Mouse (Mus musculus) cerebellum, adult 2 months (tissue): Measurements from ENCODE around the gene Gdpd3. TPM values are rescaled to one million over a fixed set of nuclear protein-coding genes. Genes with fewer than 3 reads are reported as not detected.

ENCODE experiments used
- DNase-seq, 2 experiments: peaks; one replicate each; pipeline ENCODE4 v3.0.0; 2021
- H3K27ac ChIP-seq: fragments of 200-500 bp; 2 replicates; pipeline ENCODE4 v1.5.1; 2012; ENCODE audit warnings: low read length, control low read depth, inconsistent platforms; ENCODE audit not compliant: insufficient read depth
- H3K27me3 ChIP-seq: fragments of 200-500 bp; 2 replicates; pipeline ENCODE4 v1.6.1; 2012; ENCODE audit warnings: inconsistent platforms, mild to moderate bottlenecking, low read length, moderate library complexity; ENCODE audit not compliant: control insufficient read depth, insufficient read depth
- H3K4me1 ChIP-seq: fragments of 200-500 bp; 2 replicates; pipeline ENCODE4 v1.6.1; 2011; ENCODE audit warnings: low read length; ENCODE audit not compliant: control insufficient read depth, insufficient read depth
- H3K4me3 ChIP-seq: fragments of 200-500 bp; replicated peaks from 2 replicates; pipeline ENCODE3; 2011; ENCODE audit warnings: mild to moderate bottlenecking, low read depth, low read length, control low read depth; ENCODE audit not compliant: insufficient read depth
- CTCF ChIP-seq: fragments of 200-500 bp; IDR thresholded peaks from 2 replicates; pipeline ENCODE4 v1.5.1; 2011; ENCODE audit warnings: low read depth, mild to moderate bottlenecking, control low read depth, low read length, moderate library complexity, borderline replicate concordance; ENCODE audit not compliant: insufficient read depth
- POLR2A ChIP-seq: fragments of 200-500 bp; IDR thresholded peaks from 2 replicates; pipeline ENCODE4 v1.6.1; 2011; ENCODE audit warnings: low read length, control low read depth, borderline replicate concordance; ENCODE audit not compliant: insufficient read depth
- WGBS: fragments of 180-500 bp; shearing (Covaris S2); methylation state at CpG from one replicate; pipeline ENCODE4 v1.1.7; 2018; 5-methylcytosine and 5-hydroxymethylcytosine counted together
- polyA plus RNA-seq: library from polyadenylated mRNA; depleted of rRNA; stranded (reverse); fragments of >200 nt; gene quantifications from 2 replicates; pipeline ENCODE4 v1.2.3, GENCODE M21; 2012

Gene Gdpd3
- polyA plus RNA-seq, 1 experiment, result 8.0 TPM

- H3K4me3 ChIP-seq, result no peak overlapping the region
Measured at GRCm38 (mm10) chr7:126739551-126739950, 26.6 kb upstream of the Gdpd3 start.

GRCm38 (mm10) chr7:126740132-126740735 is 25.9 kb upstream of the Gdpd3 start:
- Histone ChIP-seq H3K27ac (no peak overlapping the region), H3K4me1 (no peaks in the 10 kb centered on the region), H3K27me3 (no peaks in the 10 kb centered on the region), H3K4me3 (peak overlapping the region; percentile 4)
- 48% methylated on average over 13 of the region's 13 CpGs for WGBS
- no peak for DNase-seq
- TF ChIP-seq POLR2A (no peak), CTCF (no peak)

More at GRCm38 (mm10) chr7:126739551-126739950, 26.6 kb upstream of the Gdpd3 start:
- 63% methylated on average over 17 of the region's 17 CpGs for WGBS
- Histone ChIP-seq H3K27me3 (no peaks in the 10 kb centered on the region), H3K27ac (no peak overlapping the region), H3K4me1 (no peaks in the 10 kb centered on the region)
- TF ChIP-seq CTCF (no peak), POLR2A (no peak)
- no peak for DNase-seq

- H3K27me3 ChIP-seq, result no peaks in the 10 kb centered on the region
- TF ChIP-seq CTCF (no peak), POLR2A (no peak)
- no peak overlapping the region for H3K4me3 ChIP-seq
- DNase-seq, result no peak
- WGBS, result 59% methylated on average over 5 of the region's 5 CpGs
- H3K27ac ChIP-seq, result no peak overlapping the region
- no peaks in the 10 kb centered on the region for H3K4me1 ChIP-seq
Measured at GRCm38 (mm10) chr7:126740977-126741376, 25.2 kb upstream of the Gdpd3 start.

GRCm38 (mm10) chr7:126741452-126741851 is 24.7 kb upstream of the Gdpd3 start:
- no peak overlapping the region for H3K4me3 ChIP-seq
- 88% methylated on average over 5 of the region's 5 CpGs for WGBS
- DNase-seq, result no peak
- H3K27ac ChIP-seq, result no peak overlapping the region
- no peaks in the 10 kb centered on the region for H3K4me1 ChIP-seq
- no peak for TF ChIP-seq POLR2A
- no peaks in the 10 kb centered on the region for H3K27me3 ChIP-seq

- no peaks in the 10 kb centered on the region for H3K27me3 ChIP-seq
- WGBS, result 92% methylated on average over 13 of the region's 13 CpGs
- H3K4me3 ChIP-seq, result no peak overlapping the region
- TF ChIP-seq POLR2A (no peak), CTCF (no peak)
- no peak for DNase-seq
- H3K27ac ChIP-seq, result no peak overlapping the region
- no peaks in the 10 kb centered on the region for H3K4me1 ChIP-seq
Measured at GRCm38 (mm10) chr7:126741964-126742482, 24.1 kb upstream of the Gdpd3 start.

GRCm38 (mm10) chr7:126746066-126746465 is 20.1 kb upstream of the Gdpd3 start:
- Histone ChIP-seq H3K27me3 (no peaks in the 10 kb centered on the region), H3K27ac (no peak overlapping the region), H3K4me3 (no peak overlapping the region), H3K4me1 (no peaks in the 10 kb centered on the region; the same call in 1 of the 2 replicates)
- no peak for TF ChIP-seq POLR2A
- no peak for TF ChIP-seq CTCF
- DNase-seq, result no peak
- 86% methylated on average over 12 of the region's 12 CpGs for WGBS

- TF ChIP-seq POLR2A (no peak), CTCF (no peak)
- 44% methylated on average over 6 of the region's 6 CpGs for whole genome bisulfite sequencing
- Histone ChIP-seq H3K27ac (no peak overlapping the region), H3K27me3 (no peaks in the 10 kb centered on the region), H3K4me1 (no peaks in the 10 kb centered on the region; the same call in 1 of the 2 replicates), H3K4me3 (no peak overlapping the region)
- no peak for DNase-seq
Measured at GRCm38 (mm10) chr7:126746798-126747197, 19.3 kb upstream of the Gdpd3 start.

- TF ChIP-seq CTCF, result no peak
- TF ChIP-seq POLR2A, result no peak
- DNase-seq, result no peak
- 65% methylated on average over 7 of the region's 7 CpGs for WGBS
Measured at GRCm38 (mm10) chr7:126748824-126749223, 17.3 kb upstream of the Gdpd3 start.

More at GRCm38 (mm10) chr7:126748824-126749223, 17.3 kb upstream of the Gdpd3 start:
- H3K27me3 ChIP-seq, result no peaks in the 10 kb centered on the region
- no peak overlapping the region for H3K4me3 ChIP-seq
- no peaks in the 10 kb centered on the region; the same call in 1 of the 2 replicates for H3K4me1 ChIP-seq
- H3K27ac ChIP-seq, result no peak overlapping the region
